Mouse (Mus musculus): ENCODE results near the gene Glrx5.

DNA sequence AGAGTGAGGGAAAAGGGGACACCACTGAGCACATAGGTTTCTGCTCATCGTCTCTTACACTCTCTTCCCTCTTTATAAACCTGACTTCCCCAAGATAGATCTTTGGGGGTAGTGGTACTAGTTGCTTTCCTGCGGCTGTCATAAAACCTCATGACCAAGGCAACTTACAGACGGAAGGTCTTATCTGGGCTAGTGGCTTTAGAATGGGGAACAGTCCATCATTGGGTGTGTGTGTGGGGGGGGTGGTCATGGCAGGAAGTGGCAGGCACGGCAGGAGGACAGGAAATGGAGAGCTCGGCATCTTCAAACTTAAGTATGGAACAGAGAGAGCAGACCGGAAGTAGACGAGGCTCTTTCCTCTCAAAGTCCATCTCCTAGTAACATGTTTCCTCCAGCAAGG is 32.6 kb downstream of the Glrx5 start:
- TF ChIP-seq POLR2A (IDR thresholded peaks at IDR 0.05; ENCODE audit: borderline replicate concordance, low read depth, low read length) (no peak), CTCF (IDR thresholded peaks at IDR 0.05; ENCODE audit: low read depth, low read length) (no peak)
